ENCODE assay signal across 23 mouse cellular contexts in genomic region chr16:26169382-26169781, GRCm38 (mm10).
"Had no signal": no experiment of that assay in that cellular context is flagged by ENCODE, and none has a peak within 500 bp of the region (broad histone marks: within the 10 kb centered on the region; RNA-seq: fewer than 3 reads in every experiment).

No protein-coding gene starts in this region.

- H3K4me1 ChIP-seq: heart, embryonic 15.5 days; hindbrain, embryonic 13.5 days; hindbrain, embryonic 15.5 days; liver, embryonic 13.5 days; liver, embryonic 15.5 days had no signal

- H3K9ac ChIP-seq: heart, embryonic 13.5 days; heart, embryonic 15.5 days; hindbrain, embryonic 13.5 days; hindbrain, embryonic 15.5 days; limb, embryonic 12.5 days; liver, embryonic 13.5 days; liver, embryonic 15.5 days; liver, postnatal 0 days had no signal

- H3K27me3 ChIP-seq: heart, embryonic 13.5 days; heart, embryonic 15.5 days; hindbrain, embryonic 13.5 days; hindbrain, embryonic 15.5 days; limb, embryonic 12.5 days; liver, embryonic 13.5 days; liver, embryonic 15.5 days had no signal

- H3K9me3 ChIP-seq: heart, embryonic 13.5 days; heart, embryonic 15.5 days; hindbrain, embryonic 13.5 days; hindbrain, embryonic 15.5 days; limb, embryonic 10.5 days; limb, embryonic 12.5 days; liver, embryonic 13.5 days; liver, embryonic 15.5 days had no signal

- H3K4me2 ChIP-seq: heart, embryonic 11.5 days; heart, embryonic 13.5 days; heart, embryonic 15.5 days; hindbrain, embryonic 13.5 days; hindbrain, embryonic 15.5 days; limb, embryonic 12.5 days; liver, embryonic 13.5 days; liver, embryonic 15.5 days had no signal

- H3K36me3 ChIP-seq: heart, embryonic 13.5 days; heart, embryonic 15.5 days; hindbrain, embryonic 13.5 days; hindbrain, embryonic 15.5 days; limb, embryonic 10.5 days; limb, embryonic 12.5 days; liver, embryonic 13.5 days; liver, embryonic 15.5 days had no signal

- H3K4me3 ChIP-seq: heart, adult 2 months; heart, embryonic 13.5 days; heart, embryonic 15.5 days; hindbrain, embryonic 13.5 days; hindbrain, embryonic 15.5 days; limb, embryonic 10.5 days; limb, embryonic 12.5 days; liver, embryonic 13.5 days; liver, embryonic 15.5 days had no signal

- DNase-seq: gastrocnemius, postnatal 14 days; gastrocnemius, postnatal 36 days; heart, adult 11 months; heart, adult 2 months; heart, postnatal 14 days; heart, postnatal 36 days; kidney, adult 11 months; kidney, postnatal 25 days; layer of hippocampus, adult 9-11 months; layer of hippocampus, postnatal 36 days; liver; liver, embryonic 13.5 days; liver, postnatal 0 days had no signal

- H3K27ac ChIP-seq: heart, adult 2 months; heart, embryonic 13.5 days; heart, embryonic 15.5 days; hindbrain, embryonic 13.5 days; hindbrain, embryonic 15.5 days; hindbrain, postnatal 0 days; limb, embryonic 10.5 days; limb, embryonic 12.5 days; liver, embryonic 13.5 days; liver, embryonic 15.5 days had no signal

- ATAC-seq: hindbrain, postnatal 0 days; intestine, embryonic 16.5 days; liver, postnatal 0 days had no signal
